Mouse (Mus musculus) granulocyte monocyte progenitor cell, adult 5-6 weeks (primary cell): ENCODE measurements at regions not wholly inside any gene's neighbourhood (a gene's known extent, or its start where the extent isn't known, plus 50 kb on each side); places are given as distances from the start of the nearest gene placed in this dataset.
A peak's percentile ranks its signal among the peaks of the same experiment; 100 is the strongest.
"Not testable (repeated sequence)": the region's sequence is repeated elsewhere in the genome, so short reads cannot be mapped to it uniquely, and the experiment has no call there.

Experiments used
- ATAC-seq: replicated peaks from 2 replicates; pipeline ENCODE4 v1.8.0; 2016; ENCODE audit warnings: mild to moderate bottlenecking, moderate TSS enrichment, inconsistent platforms; ENCODE audit not compliant: poor library complexity, severe bottlenecking

GRCm38 (mm10) chr2:108755821-108756220, 524.7 kb upstream of the Kif18a start:
- no peak for ATAC-seq

GRCm38 (mm10) chr2:108756251-108756650, 524.3 kb upstream of the Kif18a start:
- no peak for ATAC-seq

GRCm38 (mm10) chr2:108764703-108765102, 515.8 kb upstream of the Kif18a start:
- ATAC-seq: peak; percentile 67

- no peak for ATAC-seq
These were observed 514.1 kb upstream of the Kif18a start for GRCm38 (mm10) chr2:108766461-108766860.

GRCm38 (mm10) chr2:108770383-108770782, 510.2 kb upstream of the Kif18a start:
- ATAC-seq: no peak; the same call in 1 of the 2 replicates

GRCm38 (mm10) chr2:108783457-108783856, 497.1 kb upstream of the Kif18a start:
- ATAC-seq: no peak

- no peak for ATAC-seq
These were observed 495.2 kb upstream of the Kif18a start for GRCm38 (mm10) chr2:108785161-108785957.

DNA sequence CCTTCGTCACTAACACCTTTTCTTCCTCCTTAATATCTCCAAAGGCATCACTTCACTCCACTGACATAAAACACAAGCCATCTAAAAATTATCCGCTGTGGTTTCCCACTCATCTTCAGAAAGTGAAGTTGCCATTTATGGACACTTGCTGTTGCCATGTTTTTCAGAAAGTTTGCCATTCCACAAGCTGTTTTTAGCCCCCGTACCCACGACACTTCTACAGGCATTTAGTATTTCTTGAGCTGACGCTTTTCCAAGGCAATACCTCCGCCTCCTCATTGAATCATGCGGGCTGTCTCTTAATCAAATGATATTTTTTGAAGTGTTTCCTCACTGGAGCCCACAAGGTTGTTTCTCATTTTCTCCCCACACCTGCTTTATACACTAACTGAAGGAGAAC, 491.4 kb upstream of the Kif18a start:
- ATAC-seq: no peak

DNA sequence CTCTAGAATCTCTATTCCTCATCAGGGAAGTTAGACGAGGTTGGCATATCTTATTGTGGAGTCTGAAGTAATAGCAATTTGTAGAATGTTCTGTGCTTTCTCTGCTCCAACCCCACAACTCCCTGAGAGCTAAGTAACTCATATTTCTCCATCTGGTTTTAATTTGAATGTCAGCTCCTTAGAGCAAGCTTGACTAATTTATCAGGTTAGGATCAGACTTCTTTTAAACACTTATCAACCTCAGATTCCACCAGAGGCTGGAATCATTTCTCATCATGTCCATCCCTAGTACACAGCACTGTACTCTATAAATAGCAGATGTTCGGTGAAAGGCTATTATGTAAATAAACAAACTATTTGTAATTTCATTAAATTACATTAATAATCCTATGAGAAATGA, 485.4 kb upstream of the Kif18a start:
- no peak for ATAC-seq

DNA sequence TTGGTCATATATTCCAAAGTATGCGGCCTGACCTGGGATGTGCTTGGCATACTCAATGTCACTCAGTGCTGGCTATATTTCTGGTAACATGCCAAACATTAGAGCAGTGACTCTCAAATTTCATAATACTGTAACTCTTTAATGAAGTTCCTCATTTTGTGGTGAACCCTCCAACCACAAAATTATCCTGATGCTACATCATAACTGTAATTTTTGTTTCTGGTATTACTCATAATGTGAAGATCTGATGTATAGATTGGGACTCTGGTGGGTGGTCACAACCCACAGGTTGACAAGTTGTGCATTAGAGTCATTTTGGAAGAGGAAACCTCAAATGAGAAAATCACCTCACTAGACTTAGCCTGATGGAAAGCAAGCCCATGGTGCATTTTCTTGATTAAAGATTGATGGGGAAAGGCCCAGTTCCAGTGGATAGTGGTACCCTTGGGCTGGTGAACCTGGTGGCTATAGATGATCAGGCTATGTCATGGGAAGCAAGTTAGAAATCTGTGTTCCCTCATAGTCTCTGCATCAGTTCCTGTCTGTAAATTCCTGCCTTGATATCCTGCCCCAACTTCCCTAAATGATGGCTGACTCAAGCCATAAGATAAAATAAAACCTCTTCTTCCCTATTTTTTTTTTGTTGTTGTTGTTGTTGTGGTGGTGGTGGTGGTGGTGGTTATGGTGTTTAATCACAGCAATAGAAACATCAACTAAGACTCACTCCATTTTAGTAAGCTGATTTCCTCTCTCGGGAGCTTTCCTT, 483.5 kb upstream of the Kif18a start:
- ATAC-seq: peak; percentile 98

DNA sequence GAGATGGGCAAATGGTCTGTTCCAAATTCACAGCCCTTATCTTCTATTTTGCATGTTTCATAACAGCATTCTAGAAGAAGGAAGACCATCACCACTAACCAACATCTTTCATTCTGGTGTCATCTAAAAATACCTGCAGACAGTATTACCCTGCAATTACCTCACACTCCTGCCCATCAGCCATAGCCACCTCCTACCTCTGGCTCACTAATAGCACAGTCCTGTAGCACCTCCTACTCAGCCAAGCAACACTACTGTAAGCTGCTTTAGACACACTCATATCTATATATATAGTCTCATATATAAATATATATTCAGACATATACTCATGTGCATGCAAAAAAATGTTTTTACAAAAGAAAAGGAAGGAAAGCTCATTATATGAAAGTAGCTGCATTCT, 468.2 kb upstream of the Kif18a start:
- ATAC-seq: no peak

GRCm38 (mm10) chr2:108813040-108813566, 467.4 kb upstream of the Kif18a start:
- ATAC-seq: no peak

DNA sequence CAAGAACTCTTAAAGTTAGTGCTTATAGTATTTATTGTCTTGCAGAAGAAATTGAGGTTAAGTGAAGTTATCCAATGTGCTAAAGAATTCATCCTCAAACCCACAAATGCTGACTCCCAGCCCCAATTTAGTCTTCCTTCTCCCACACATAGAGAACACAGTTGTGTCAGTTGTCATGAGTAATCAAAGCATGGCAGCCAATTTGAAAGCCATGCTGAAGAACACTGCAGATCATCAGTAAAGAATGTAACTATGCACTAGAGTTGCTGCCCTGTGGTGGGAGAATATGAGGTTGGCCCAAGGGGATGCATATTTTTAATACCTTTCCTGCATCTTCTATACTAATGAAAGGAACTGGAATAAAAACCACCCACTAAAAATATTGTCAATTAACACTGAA, 464.0 kb upstream of the Kif18a start:
- ATAC-seq: no peak

- ATAC-seq: no peak
These were observed 456.5 kb upstream of the Kif18a start for GRCm38 (mm10) chr2:108824025-108824424.

GRCm38 (mm10) chr2:108825981-108826380, 454.6 kb upstream of the Kif18a start:
- no peak for ATAC-seq

GRCm38 (mm10) chr2:108827106-108827838, 453.3 kb upstream of the Kif18a start:
- ATAC-seq: no peak

GRCm38 (mm10) chr2:108827974-108828700, 452.4 kb upstream of the Kif18a start:
- no peak for ATAC-seq

- not testable (repeated sequence) for ATAC-seq
These were observed 436.7 kb upstream of the Kif18a start for GRCm38 (mm10) chr2:108843855-108844254.

DNA sequence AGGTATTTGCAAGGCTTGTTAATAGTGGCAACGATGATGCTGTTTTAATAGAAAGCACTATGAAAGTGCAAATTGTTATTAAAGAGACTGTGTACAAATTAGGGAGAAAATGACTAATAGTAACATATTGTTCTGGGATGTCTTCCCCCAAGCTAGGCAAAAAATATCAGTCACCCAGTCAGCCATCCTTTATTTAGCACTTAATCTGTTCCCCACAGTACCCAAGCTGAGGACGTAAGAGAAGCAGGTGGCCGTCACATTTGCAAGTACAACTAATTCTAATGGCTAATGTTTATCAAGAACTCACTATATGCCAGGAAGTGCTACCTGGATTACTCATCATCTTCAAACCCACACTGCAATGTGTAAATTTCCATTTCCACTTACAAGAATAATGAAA, 432.5 kb upstream of the Kif18a start:
- ATAC-seq: no peak

- ATAC-seq: no peak
These were observed 426.1 kb upstream of the Kif18a start for GRCm38 (mm10) chr2:108854399-108854798.
